Mouse (Mus musculus): ENCODE measurements around the gene Apoc3.

Apoc3 gene

GRCm38 (mm10) chr9:46215338-46216322, 19.8 kb downstream of the Apoc3 start:
- POLR2A ChIA-PET = interaction anchor here in 3 of 4 experiments (0.7 to 2.3 kb wide), 5 partner anchors 14 to 55 kb away, joined by 3 to 9 read pairs (median 3); no protein-coding TSS in a partner anchor
- CTCF ChIA-PET = interaction anchor here in 2 of 4 experiments (0.5 to 2.3 kb wide), 5 partner anchors 13 to 1070 kb away, joined by 3 to 6 read pairs (median 3); partner anchors contain the start of gene Apoa1 (in 1 of the 2)

GRCm38 (mm10) chr9:46214946-46215337, 20.5 kb downstream of the Apoc3 start:
- ChIA-PET POLR2A (interaction anchor here in 3 of 4 experiments (0.7 to 2.3 kb wide), 4 partner anchors 15 to 55 kb away, joined by 3 to 9 read pairs (median 3); no protein-coding TSS in a partner anchor), CTCF (interaction anchor here in 2 of 4 experiments (0.5 to 2.3 kb wide), 4 partner anchors 14 to 31 kb away, joined by 3 to 6 read pairs (median 4); partner anchors contain the start of gene Apoa1 (in 1 of the 2))

GRCm38 (mm10) chr9:46214276-46214675, 21.2 kb downstream of the Apoc3 start:
- ChIA-PET POLR2A (interaction anchor here in 1 of 4 experiments (2.3 kb wide), 1 partner anchor 16 kb away, joined by 9 read pairs; no protein-coding TSS in a partner anchor), CTCF (interaction anchor here in 2 of 4 experiments (0.6 to 1.4 kb wide), 2 partner anchors 11 to 29 kb away, joined by 3 to 4 read pairs; no protein-coding TSS in a partner anchor)

- CTCF ChIA-PET = interaction anchor here (0.6 to 1.7 kb wide), 7 partner anchors 19 to 586 kb away, joined by 3 to 9 read pairs (median 4); partner anchors contain the start of gene Bud13 (in 1 of the 4)
- POLR2A ChIA-PET = interaction anchor here (0.5 to 2.8 kb wide), 16 partner anchors 9 to 198 kb away, joined by 3 to 16 read pairs (median 4); partner anchors contain the start of genes Apoa1 (in 2 of the 4), Pafah1b2 (in 1 of the 4) and Sik3 (in 1 of the 4)
These were observed 25.0 kb downstream of the Apoc3 start for GRCm38 (mm10) chr9:46210473-46210872.

GRCm38 (mm10) chr9:46208401-46208974, 26.9 kb downstream of the Apoc3 start:
- ChIA-PET POLR2A (interaction anchor here in 1 of 4 experiments (1.5 kb wide), 1 partner anchor 22 kb away, joined by 3 read pairs; no protein-coding TSS in a partner anchor), CTCF (interaction anchor here in 1 of 4 experiments (0.9 to 1.5 kb wide), 3 partner anchors 21 to 38 kb away, joined by 3 to 8 read pairs (median 3); no protein-coding TSS in a partner anchor)

GRCm38 (mm10) chr9:46207501-46207869, 28.0 kb downstream of the Apoc3 start:
- ChIA-PET CTCF (interaction anchor here in 1 of 4 experiments (0.8 kb wide), 1 partner anchor 22 kb away, joined by 3 read pairs; no protein-coding TSS in a partner anchor), POLR2A (interaction anchor here in 2 of 4 experiments (0.6 to 1.5 kb wide), 2 partner anchors 23 to 160 kb away, joined by 3 to 4 read pairs; no protein-coding TSS in a partner anchor)

- POLR2A ChIA-PET = interaction anchor here in 1 of 4 experiments (1.5 kb wide), 1 partner anchor 23 kb away, joined by 3 read pairs; no protein-coding TSS in a partner anchor
- CTCF ChIA-PET = interaction anchor here in 1 of 4 experiments (0.6 to 0.8 kb wide), 2 partner anchors 17 to 23 kb away, joined by 3 read pairs; no protein-coding TSS in a partner anchor
These were observed 28.5 kb downstream of the Apoc3 start for GRCm38 (mm10) chr9:46206834-46207500.

GRCm38 (mm10) chr9:46199609-46200008, 35.8 kb downstream of the Apoc3 start:
- CTCF ChIA-PET = interaction anchor here in 3 of 4 experiments (0.6 to 2.5 kb wide), 4 partner anchors 8 to 30 kb away, joined by 3 to 11 read pairs (median 8); no protein-coding TSS in a partner anchor

GRCm38 (mm10) chr9:46198936-46199335, 36.5 kb downstream of the Apoc3 start:
- POLR2A ChIA-PET = interaction anchor here in 1 of 4 experiments (1.1 to 1.4 kb wide), 3 partner anchors 12 to 43 kb away, joined by 3 to 4 read pairs (median 3); no protein-coding TSS in a partner anchor
- CTCF ChIA-PET = interaction anchor here in 3 of 4 experiments (0.7 to 2.5 kb wide), 4 partner anchors 13 to 48 kb away, joined by 3 to 11 read pairs (median 6); no protein-coding TSS in a partner anchor

More at GRCm38 (mm10) chr9:46199609-46200008, 35.8 kb downstream of the Apoc3 start:
- POLR2A ChIA-PET = interaction anchor here in 2 of 4 experiments (0.6 to 1.2 kb wide), 4 partner anchors 12 to 849 kb away, joined by 3 to 4 read pairs (median 4); no protein-coding TSS in a partner anchor

GRCm38 (mm10) chr9:46198461-46198860, 37.0 kb downstream of the Apoc3 start:
- POLR2A ChIA-PET = interaction anchor here in 1 of 4 experiments (1.4 kb wide), 1 partner anchor 43 kb away, joined by 3 read pairs; no protein-coding TSS in a partner anchor

GRCm38 (mm10) chr9:46196699-46197169, 38.7 kb downstream of the Apoc3 start:
- POLR2A ChIA-PET = interaction anchor here in 1 of 4 experiments (0.5 kb wide), 1 partner anchor 211 kb away, joined by 3 read pairs; no protein-coding TSS in a partner anchor
- CTCF ChIA-PET = interaction anchor here in 1 of 4 experiments (1.0 to 1.4 kb wide), 2 partner anchors 11 to 33 kb away, joined by 3 read pairs; no protein-coding TSS in a partner anchor

More at GRCm38 (mm10) chr9:46198461-46198860, 37.0 kb downstream of the Apoc3 start:
- CTCF ChIA-PET = interaction anchor here in 3 of 4 experiments (0.7 to 2.5 kb wide), 3 partner anchors 13 to 48 kb away, joined by 3 to 11 read pairs (median 10); no protein-coding TSS in a partner anchor

GRCm38 (mm10) chr9:46194809-46195208, 40.6 kb downstream of the Apoc3 start:
- POLR2A ChIA-PET = interaction anchor here in 1 of 4 experiments (0.9 to 1.5 kb wide), 2 partner anchors 10 to 19 kb away, joined by 3 read pairs; no protein-coding TSS in a partner anchor

GRCm38 (mm10) chr9:46192642-46193041, 42.8 kb downstream of the Apoc3 start:
- POLR2A ChIA-PET = interaction anchor here in 1 of 4 experiments (1.0 to 1.6 kb wide), 2 partner anchors 37 to 178 kb away, joined by 3 to 5 read pairs; no protein-coding TSS in a partner anchor
- CTCF ChIA-PET = interaction anchor here in 1 of 4 experiments (0.5 to 0.6 kb wide), 2 partner anchors 63 to 184 kb away, joined by 4 to 5 read pairs; no protein-coding TSS in a partner anchor

More at GRCm38 (mm10) chr9:46194809-46195208, 40.6 kb downstream of the Apoc3 start:
- CTCF ChIA-PET = interaction anchor here in 3 of 4 experiments (0.7 to 2.0 kb wide), 5 partner anchors 9 to 183 kb away, joined by 3 to 7 read pairs (median 4); partner anchors contain the start of genes Pafah1b2 (in 1 of the 3) and Sik3 (in 1 of the 3)

- CTCF ChIA-PET = interaction anchor here (0.5 to 1.0 kb wide), 16 partner anchors 8 to 358 kb away, joined by 3 to 7 read pairs (median 3); partner anchors contain the start of genes Pafah1b2 (in 1 of the 4) and Sik3 (in 1 of the 4)
- POLR2A ChIA-PET = interaction anchor here in 1 of 4 experiments (0.7 to 1.0 kb wide), 2 partner anchors 177 to 234 kb away, joined by 3 read pairs; no protein-coding TSS in a partner anchor
These were observed 43.8 kb downstream of the Apoc3 start for GRCm38 (mm10) chr9:46191644-46192043.

- CTCF ChIA-PET = interaction anchor here in 3 of 4 experiments (0.5 to 1.2 kb wide), 13 partner anchors 8 to 357 kb away, joined by 3 to 7 read pairs (median 3); partner anchors contain the start of genes Pafah1b2 (in 1 of the 3) and Sik3 (in 1 of the 3)
- POLR2A ChIA-PET = interaction anchor here in 1 of 4 experiments (0.7 kb wide), 1 partner anchor 234 kb away, joined by 3 read pairs; no protein-coding TSS in a partner anchor
These were observed 44.2 kb downstream of the Apoc3 start for GRCm38 (mm10) chr9:46191234-46191633.

GRCm38 (mm10) chr9:46189381-46189780, 46.1 kb downstream of the Apoc3 start:
- POLR2A ChIA-PET = interaction anchor here (0.7 to 1.3 kb wide), 7 partner anchors 10 to 180 kb away, joined by 3 to 10 read pairs (median 4); no protein-coding TSS in a partner anchor

More at GRCm38 (mm10) chr9:46189381-46189780, 46.1 kb downstream of the Apoc3 start:
- CTCF ChIA-PET = interaction anchor here in 3 of 4 experiments (0.6 to 1.5 kb wide), 10 partner anchors 9 to 251 kb away, joined by 3 to 8 read pairs (median 4); partner anchors contain the start of genes Bud13 (in 1 of the 3), Pafah1b2 (in 1 of the 3) and Sik3 (in 1 of the 3)

Measured in embryonic stem cell, embryonic (primary cell).